Mouse (Mus musculus) granulocyte monocyte progenitor cell, adult 5-6 weeks (primary cell): ENCODE data around the gene Rnf34. TPM values are rescaled to one million over a fixed set of nuclear protein-coding genes. Genes with fewer than 3 reads are reported as not detected.

ENCODE experiments used
- ATAC-seq: replicated peaks from 2 replicates; pipeline ENCODE4 v1.8.0; 2016; ENCODE audit warnings: mild to moderate bottlenecking, moderate TSS enrichment, inconsistent platforms; ENCODE audit not compliant: poor library complexity, severe bottlenecking
- total RNA-seq, 2 experiments: library from RNA; stranded (forward) in 1 of 2; stranded (reverse) in 1 of 2; fragments of 200-712, 200-1000 nt in 1 of 2; fragments of >200 nt in 1 of 2; fragmentation: Nextera tagmentation in 1 of 2; gene quantifications; 2 replicates each; pipeline ENCODE4 v1.2.3; 2014 to 2017

The Rnf34 gene
- total RNA-seq (2014; fragmentation: Nextera tagmentation) (19.2 and 20.4 TPM in 2 replicates), total RNA-seq (2017) (17.5 and 21.6 TPM in 2 replicates)

GRCm38 (mm10) chr5:122849521-122850318 lies at the start of gene Rnf34:
Gene Rnf34, plus strand, starts transcription at chr5:122850048.
- peak; percentile 97 for ATAC-seq

- ATAC-seq = no peak
Observed at GRCm38 (mm10) chr5:122800345-122801010, 49.4 kb upstream of the Rnf34 start.

- ATAC-seq = no peak
Observed at GRCm38 (mm10) chr5:122801684-122802083, 48.2 kb upstream of the Rnf34 start.

GRCm38 (mm10) chr5:122802706-122803105 lies 47.1 kb upstream of the Rnf34 start:
- ATAC-seq = no peak

DNA sequence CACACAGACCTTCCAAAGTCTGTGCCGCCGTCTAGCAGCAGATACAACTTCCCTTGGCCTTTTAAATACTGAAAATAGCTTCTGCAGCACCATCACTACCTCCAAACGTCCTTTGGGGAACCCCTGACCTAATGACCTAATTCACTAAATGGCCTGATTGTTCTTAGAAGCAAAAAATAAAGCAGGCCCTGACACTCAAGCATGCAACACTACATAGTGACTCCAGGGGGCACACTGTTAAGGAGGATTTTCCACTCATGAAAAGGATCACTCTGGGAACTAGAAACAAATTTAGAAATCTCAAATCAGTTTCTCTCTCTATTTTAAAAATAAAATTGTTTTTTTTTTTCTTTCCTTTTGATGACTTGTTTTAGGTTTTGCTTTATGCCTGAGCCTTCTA lies 44.3 kb upstream of the Rnf34 start:
- ATAC-seq = no peak

DNA sequence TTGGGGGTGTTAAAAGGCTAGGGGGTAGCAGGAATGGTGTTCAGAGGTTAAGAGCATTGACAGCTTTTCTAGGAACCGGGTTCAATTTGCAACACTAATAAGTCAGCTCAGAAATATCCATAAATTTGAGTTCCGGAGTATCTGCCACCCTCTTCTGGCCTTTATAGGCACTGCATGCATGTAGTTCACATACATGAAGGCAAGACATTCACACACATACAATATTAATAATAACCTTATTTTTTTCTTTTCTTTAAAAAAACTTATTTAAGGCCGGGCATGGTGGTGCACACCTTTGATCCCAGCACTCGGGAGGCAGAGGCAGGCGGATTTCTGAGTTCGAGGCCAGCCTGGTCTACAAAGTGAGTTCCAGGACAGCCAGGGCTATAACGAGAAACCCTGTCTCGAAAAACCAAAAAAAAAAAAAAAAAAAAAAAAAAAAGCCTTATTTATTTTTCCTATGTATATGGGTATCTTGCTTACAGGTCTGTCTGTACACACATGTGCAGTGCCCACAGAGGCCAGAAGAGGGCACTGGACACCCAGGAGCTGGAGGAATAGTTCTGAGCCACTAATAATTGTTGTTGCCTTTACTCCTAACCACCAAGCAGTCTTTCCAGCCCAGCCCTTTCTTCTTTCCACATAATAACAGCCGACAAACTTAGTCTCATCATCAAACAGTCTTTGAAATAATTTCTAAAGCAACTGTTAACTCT lies 38.3 kb upstream of the Rnf34 start:
- peak; percentile 81 for ATAC-seq

GRCm38 (mm10) chr5:122812699-122813098 lies 37.1 kb upstream of the Rnf34 start:
- ATAC-seq = no peak

DNA sequence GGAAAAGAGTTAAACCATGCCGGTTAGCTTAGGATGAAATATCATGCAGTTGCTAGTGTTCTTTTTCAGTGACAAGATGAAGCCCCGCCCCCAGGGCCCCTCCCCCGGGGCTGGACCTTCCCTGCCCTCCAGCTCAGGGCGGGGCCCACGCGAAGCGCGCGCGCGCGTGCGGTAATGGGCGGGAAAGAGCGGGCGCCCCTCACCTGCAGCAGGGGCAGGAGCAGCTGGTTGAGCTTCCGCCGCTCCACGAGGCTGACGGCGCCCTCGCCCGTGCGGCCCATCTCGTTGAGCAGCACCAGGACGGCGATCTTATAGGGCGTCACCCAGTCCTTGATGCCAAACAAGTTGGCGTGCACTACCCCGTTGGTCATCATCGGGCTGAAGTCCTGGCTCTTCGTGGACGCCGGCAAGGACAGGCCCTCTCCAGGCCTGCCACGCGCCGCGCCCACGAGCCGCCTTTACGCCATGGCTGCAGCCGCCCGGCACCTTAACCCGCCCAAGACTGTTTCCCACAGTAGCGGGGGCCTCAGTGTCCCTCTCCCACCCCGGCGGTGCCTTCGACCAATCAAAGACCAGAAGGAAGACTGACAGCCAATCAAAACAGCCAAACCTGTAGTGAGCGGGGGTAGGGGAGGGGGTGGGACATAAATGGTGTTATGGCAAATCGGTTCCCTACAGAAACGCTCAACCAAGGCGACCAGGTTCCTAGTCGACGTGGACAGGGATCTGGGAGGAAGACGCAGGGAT lies 28.9 kb upstream of the Rnf34 start, which contains the start of gene Anapc5:
Gene Anapc5 (minus strand): TSS at position 563 of the 747 bp plus-strand sequence.
- ATAC-seq = peak; percentile 98

DNA sequence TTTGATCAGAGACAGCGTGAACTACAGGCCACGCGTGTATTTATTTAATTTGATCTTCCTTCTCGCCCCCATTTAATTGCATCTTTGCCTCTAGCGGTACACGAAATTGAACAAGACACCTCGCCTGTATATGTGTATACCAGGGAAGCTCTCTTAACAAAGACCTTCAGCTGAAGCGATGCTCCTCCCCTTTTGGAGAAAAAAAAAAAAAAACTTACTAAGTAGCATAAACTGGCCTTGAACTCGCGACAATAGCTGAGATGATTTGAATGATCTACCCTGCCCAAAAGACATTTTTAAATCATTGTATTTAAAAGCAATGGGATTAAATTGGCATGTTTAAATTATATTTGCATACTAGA lies 28.3 kb upstream of the Rnf34 start:
- ATAC-seq = peak; percentile 22

- ATAC-seq = no peak
Observed at GRCm38 (mm10) chr5:122822441-122822840, 27.4 kb upstream of the Rnf34 start.

DNA sequence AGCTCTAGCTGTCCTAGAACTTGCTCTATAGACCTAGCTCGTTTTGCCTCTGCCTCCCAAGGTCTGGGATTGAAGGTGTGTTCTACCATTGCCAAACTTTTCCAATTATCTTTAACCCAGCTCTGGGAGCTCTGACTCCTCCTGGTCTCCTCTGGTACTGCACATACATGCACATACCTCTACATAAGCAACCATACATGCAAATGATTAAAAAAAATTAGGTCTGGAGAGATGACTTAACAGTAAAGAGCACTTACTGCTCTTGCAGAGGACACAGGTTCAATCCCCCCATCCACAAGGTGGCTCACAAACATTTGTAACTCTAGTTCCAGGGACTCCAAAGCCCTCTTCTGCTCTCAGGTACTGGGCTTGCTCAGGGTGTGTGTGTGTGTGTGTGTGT lies 25.9 kb upstream of the Rnf34 start:
- ATAC-seq = no peak

- no peak for ATAC-seq
Observed at GRCm38 (mm10) chr5:122824450-122824849, 25.4 kb upstream of the Rnf34 start.

- no peak for ATAC-seq
Observed at GRCm38 (mm10) chr5:122825099-122825498, 24.7 kb upstream of the Rnf34 start.

DNA sequence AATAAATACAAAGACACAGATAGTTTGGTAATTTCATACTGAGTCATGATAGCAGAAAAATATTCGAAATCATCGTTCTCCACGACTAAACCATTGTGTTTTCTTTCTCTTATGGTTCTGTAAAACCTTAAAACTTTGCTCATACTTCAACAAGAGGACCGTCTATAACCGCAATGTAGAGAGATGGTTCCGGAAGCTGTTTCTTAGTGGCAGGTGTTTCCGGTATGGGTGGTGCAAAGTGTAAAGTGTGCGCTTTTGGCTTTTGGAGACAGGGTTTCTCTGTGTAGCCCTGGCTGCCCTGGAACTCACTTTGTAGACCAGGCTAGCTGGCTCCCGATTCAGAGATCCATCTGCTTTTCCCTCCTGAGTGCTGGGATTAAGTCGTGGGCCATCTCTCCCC lies 17.3 kb upstream of the Rnf34 start:
- ATAC-seq = peak; percentile 52; the same call in 1 of the 2 replicates

DNA sequence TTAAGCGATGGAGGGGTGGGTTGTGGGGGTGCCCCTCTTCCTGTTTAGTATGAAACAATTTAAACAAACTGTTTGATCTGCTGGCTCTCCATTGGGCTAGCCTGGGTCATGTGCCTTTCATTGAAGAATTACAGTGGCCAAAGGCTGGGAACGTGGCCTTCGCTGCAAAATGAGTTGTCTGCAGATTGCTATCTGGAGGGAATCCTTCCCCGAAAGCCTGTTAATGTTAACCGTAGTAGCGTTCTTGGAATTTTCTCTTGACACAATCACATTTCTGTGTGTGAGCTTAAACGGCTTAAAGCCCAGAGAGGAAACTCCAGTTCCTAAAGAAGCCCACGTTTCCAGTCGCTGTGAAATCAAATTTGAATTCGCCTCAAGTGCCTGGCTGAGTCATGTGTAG lies 16.9 kb upstream of the Rnf34 start:
- no peak for ATAC-seq

- ATAC-seq = peak; percentile 63
Observed at GRCm38 (mm10) chr5:122841126-122841525, 8.7 kb upstream of the Rnf34 start.

DNA sequence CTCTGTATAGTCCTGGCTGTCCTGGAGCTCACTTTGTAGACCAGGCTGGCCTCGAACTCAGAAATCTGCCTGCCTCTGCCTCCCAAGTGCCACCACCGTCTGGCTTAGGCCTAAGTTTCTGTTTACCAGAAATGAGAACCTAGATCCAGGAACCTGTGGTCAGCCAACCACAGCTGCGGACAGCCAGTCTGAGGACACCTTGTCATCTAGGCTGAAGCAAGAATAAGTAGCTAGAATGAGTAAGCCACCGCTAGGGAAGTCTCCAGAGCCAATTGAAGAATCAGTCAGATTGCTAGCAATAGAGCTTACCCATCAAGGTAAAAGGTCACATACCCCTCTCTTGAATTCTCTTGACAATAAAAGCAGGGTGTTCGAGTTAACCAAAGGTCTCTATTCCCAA lies 6.0 kb upstream of the Rnf34 start:
- ATAC-seq = peak; percentile 93

- ATAC-seq = no peak; the same call in 1 of the 2 replicates
Observed at GRCm38 (mm10) chr5:122850319-122851002, 613 bp downstream of the Rnf34 start.

- ATAC-seq = no peak
Observed at GRCm38 (mm10) chr5:122852611-122853010, 2.8 kb downstream of the Rnf34 start.

GRCm38 (mm10) chr5:122855858-122856257 lies 6.0 kb downstream of the Rnf34 start:
- no peak for ATAC-seq
